Mouse (Mus musculus): Measurements from ENCODE around the gene Rnf26. TPM values are rescaled to one million over a fixed set of nuclear protein-coding genes. Genes with fewer than 3 reads are reported as not detected.

Rnf26 gene
- polyA plus RNA-seq, 1 experiment from 2014 or later, result 71.1 TPM

- WGBS, result 16% methylated on average over 5 of the region's 5 CpGs
- Histone ChIP-seq H3K9me3 (ENCODE audit: control insufficient read depth, low read length) (no peaks in the 10 kb centered on the region), H3K27me3 (ENCODE audit: control insufficient read depth, insufficient read depth, low read length) (no peaks in the 10 kb centered on the region), H3K4me3 (ENCODE audit: low read depth, low read length) (no peak overlapping the region), H3K4me1 (ENCODE audit: control insufficient read depth, insufficient read depth, low read length) (peaks cover 13% of the 10 kb centered on the region), H3K36me3 (ENCODE audit: control insufficient read depth, insufficient read depth, low read length) (no peaks in the 10 kb centered on the region), H3K9ac (ENCODE audit: low read length) (no peak overlapping the region), H3K4me2 (ENCODE audit: low read depth) (no peak overlapping the region), H3K27ac (ENCODE audit: low read depth, low read length) (no peak overlapping the region)
- ATAC-seq (ENCODE audit: insufficient read depth, low FRiP score, low TSS enrichment) (no peak), DNase-seq (ENCODE audit: low spot score) (peak; percentile 74)
Measured at GRCm38 (mm10) chr9:44076764-44077120, 36.6 kb downstream of the Rnf26 start.

DNA sequence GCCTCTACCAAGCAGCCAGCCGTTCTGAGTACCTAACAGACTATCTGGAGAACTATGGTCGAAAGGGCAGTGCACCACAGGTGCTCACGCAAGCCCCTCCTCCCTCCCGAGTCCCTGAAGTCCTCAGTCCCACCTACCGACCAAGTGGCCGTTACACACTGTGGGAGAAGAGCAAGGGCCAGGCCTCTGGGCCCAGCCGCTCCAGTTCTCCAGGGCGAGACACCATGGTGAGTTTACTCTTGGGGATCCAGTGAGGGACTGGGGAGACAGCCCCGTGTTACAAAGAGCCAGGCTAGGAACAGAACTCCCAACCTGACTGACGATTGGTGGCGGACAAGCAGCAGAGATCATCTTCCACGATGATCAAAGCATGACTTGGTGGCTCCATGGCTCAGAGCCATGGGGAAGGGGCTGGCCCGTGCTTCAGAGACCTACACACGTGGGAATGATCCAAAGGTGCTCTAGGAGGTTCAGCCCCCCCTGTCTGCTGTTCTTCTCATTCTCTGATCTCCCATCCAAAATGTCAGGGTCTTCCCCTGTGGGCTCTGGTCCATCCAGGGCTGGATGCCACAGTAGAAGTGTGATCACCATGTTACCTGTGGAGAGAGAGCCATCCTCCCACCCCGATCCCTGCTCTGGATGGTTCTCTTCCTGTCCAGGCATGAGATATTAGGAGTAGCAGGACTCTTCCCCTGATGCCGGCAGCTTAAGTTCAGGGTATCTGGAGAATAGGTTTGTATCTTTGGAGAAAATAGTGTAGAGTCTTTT is 37.1 kb downstream of the Rnf26 start:
- Histone ChIP-seq H3K36me3 (ENCODE audit: control insufficient read depth, insufficient read depth, low read length) (no peaks in the 10 kb centered on the region), H3K4me3 (ENCODE audit: low read depth, low read length) (no peak overlapping the region), H3K4me2 (ENCODE audit: low read depth) (no peak overlapping the region), H3K9me3 (ENCODE audit: control insufficient read depth, low read length) (no peaks in the 10 kb centered on the region), H3K4me1 (ENCODE audit: control insufficient read depth, insufficient read depth, low read length) (peaks cover 17% of the 10 kb centered on the region), H3K27me3 (ENCODE audit: control insufficient read depth, insufficient read depth, low read length) (no peaks in the 10 kb centered on the region), H3K27ac (ENCODE audit: low read depth, low read length) (no peak overlapping the region), H3K9ac (ENCODE audit: low read length) (no peak overlapping the region)
- WGBS, result 67% methylated on average over 16 of the region's 16 CpGs
- no peak for ATAC-seq (ENCODE audit: insufficient read depth, low FRiP score, low TSS enrichment)
- no peak for DNase-seq (ENCODE audit: low spot score)

DNA sequence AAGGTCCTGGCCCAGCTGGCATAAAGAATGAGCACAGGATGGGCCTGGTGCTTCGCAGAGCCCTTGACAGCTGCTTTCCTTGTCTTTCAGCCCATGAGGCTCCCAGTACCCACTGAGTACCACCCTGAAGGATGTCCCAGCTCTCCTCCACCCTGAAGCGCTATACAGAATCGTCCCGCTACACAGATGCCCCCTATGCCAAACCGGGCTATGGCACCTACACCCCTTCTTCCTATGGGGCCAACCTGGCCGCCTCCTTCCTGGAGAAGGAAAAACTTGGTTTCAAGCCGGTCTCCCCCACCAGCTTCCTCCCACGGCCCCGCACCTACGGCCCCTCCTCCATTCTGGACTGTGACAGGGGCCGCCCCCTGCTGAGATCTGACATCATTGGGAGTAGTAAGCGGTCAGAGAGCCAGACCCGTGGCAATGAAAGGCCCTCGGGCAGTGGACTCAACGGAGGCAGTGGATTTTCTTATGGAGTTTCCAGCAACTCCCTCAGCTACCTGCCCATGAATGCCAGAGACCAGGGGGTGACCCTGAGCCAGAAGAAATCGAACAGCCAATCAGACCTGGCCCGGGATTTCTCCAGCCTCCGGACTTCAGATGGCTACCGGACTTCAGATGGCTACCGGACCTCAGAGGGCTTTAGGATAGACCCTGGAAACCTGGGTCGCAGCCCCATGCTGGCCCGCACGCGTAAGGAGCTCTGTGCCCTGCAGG is 37.9 kb downstream of the Rnf26 start:
- H3K4me1 ChIP-seq (ENCODE audit: control insufficient read depth, insufficient read depth, low read length), result peaks cover 24% of the 10 kb centered on the region
- no peaks in the 10 kb centered on the region for H3K27me3 ChIP-seq (ENCODE audit: control insufficient read depth, insufficient read depth, low read length)
- DNase-seq (ENCODE audit: low spot score) (no peak), ATAC-seq (ENCODE audit: insufficient read depth, low FRiP score, low TSS enrichment) (no peak)
- no peak overlapping the region for H3K9ac ChIP-seq (ENCODE audit: low read length)
- H3K9me3 ChIP-seq (ENCODE audit: control insufficient read depth, low read length), result no peaks in the 10 kb centered on the region
- H3K4me2 ChIP-seq (ENCODE audit: low read depth), result no peak overlapping the region
- H3K4me3 ChIP-seq (ENCODE audit: low read depth, low read length), result no peak overlapping the region
- no peaks in the 10 kb centered on the region for H3K36me3 ChIP-seq (ENCODE audit: control insufficient read depth, insufficient read depth, low read length)
- WGBS, result 68% methylated on average over 24 of the region's 24 CpGs
- H3K27ac ChIP-seq (ENCODE audit: low read depth, low read length), result no peak overlapping the region

DNA sequence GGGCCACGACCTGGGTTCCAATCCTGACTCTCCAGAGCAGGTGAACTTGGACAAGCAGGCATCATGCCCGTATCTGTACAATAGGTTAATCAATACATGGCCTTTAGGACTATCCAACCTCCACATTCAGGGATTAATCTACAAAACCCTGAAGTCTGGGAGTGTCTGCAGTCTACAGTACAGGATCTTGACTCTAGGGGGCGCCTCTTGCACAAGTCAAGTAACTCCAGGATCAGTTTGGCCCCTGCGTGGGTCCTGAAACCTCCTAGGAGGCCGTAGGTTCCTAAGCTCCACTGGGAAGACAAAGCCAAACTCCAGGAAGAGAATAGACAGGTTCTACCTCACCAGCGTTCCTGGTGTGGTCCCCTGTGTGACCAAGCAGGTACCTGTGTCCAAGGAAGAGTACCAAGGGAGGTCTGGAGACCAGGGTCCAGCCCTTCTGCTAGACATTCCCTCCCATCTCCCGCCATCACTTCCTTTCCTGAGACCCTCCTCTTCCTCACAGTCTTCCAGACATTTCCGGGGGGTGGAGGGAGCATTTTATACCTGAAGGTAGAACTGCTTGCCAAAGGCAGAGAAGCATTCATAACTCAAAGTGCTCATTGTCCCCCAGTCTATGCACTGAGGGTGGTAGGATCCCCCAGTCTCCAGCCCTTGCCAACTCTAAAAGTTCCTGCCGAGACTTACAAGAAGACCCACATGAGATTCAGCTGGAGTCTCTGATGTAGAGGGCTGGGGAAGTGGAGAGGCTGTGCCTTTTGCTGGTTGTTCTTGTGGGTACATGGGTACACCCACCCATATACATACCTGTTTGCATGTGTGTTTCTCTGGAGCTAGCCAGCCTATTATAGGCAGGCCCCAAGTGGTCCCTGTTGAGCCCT is 38.7 kb downstream of the Rnf26 start:
- no peak for ATAC-seq (ENCODE audit: insufficient read depth, low FRiP score, low TSS enrichment)
- Histone ChIP-seq H3K9ac (ENCODE audit: low read length) (no peak overlapping the region), H3K4me2 (ENCODE audit: low read depth) (no peak overlapping the region), H3K36me3 (ENCODE audit: control insufficient read depth, insufficient read depth, low read length) (no peaks in the 10 kb centered on the region), H3K4me1 (ENCODE audit: control insufficient read depth, insufficient read depth, low read length) (peaks cover 25% of the 10 kb centered on the region), H3K27ac (ENCODE audit: low read depth, low read length) (no peak overlapping the region), H3K4me3 (ENCODE audit: low read depth, low read length) (no peak overlapping the region), H3K9me3 (ENCODE audit: control insufficient read depth, low read length) (no peaks in the 10 kb centered on the region), H3K27me3 (ENCODE audit: control insufficient read depth, insufficient read depth, low read length) (no peaks in the 10 kb centered on the region)
- WGBS, result 60% methylated on average over 9 of the region's 9 CpGs
- no peak for DNase-seq (ENCODE audit: low spot score)

- DNase-seq (ENCODE audit: low spot score) (no peak), ATAC-seq (ENCODE audit: insufficient read depth, low FRiP score, low TSS enrichment) (no peak)
- Histone ChIP-seq H3K9ac (ENCODE audit: low read length) (no peak overlapping the region; the same call in 1 of the 2 replicates), H3K27me3 (ENCODE audit: control insufficient read depth, insufficient read depth, low read length) (no peaks in the 10 kb centered on the region), H3K36me3 (ENCODE audit: control insufficient read depth, insufficient read depth, low read length) (no peaks in the 10 kb centered on the region), H3K4me3 (ENCODE audit: low read depth, low read length) (no peak overlapping the region), H3K9me3 (ENCODE audit: control insufficient read depth, low read length) (no peaks in the 10 kb centered on the region), H3K4me1 (ENCODE audit: control insufficient read depth, insufficient read depth, low read length) (peaks cover 25% of the 10 kb centered on the region), H3K4me2 (ENCODE audit: low read depth) (peak overlapping the region; percentile 34), H3K27ac (ENCODE audit: low read depth, low read length) (peak overlapping the region; percentile 21)
- WGBS, result 55% methylated on average over 5 of the region's 5 CpGs
Measured at GRCm38 (mm10) chr9:44073115-44073514, 40.2 kb downstream of the Rnf26 start.

DNA sequence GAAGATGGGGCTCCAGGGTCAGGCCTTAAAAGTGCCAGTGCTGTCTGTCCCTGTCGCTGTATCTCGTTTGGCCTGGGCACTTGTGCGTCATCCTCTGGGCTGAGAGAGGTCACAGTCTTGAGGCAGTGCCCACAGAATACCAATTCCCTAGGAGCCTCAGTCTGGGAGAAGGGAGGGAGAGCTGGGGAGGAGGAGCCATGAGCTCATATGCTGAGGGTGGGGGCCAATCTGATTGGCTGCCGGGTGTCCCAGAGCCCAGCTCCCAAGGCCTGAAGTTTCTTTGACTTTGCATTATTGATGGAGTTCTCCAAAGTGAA is 40.8 kb downstream of the Rnf26 start:
- Histone ChIP-seq H3K36me3 (ENCODE audit: control insufficient read depth, insufficient read depth, low read length) (no peaks in the 10 kb centered on the region), H3K4me2 (ENCODE audit: low read depth) (peak overlapping the region; percentile 34), H3K4me1 (ENCODE audit: control insufficient read depth, insufficient read depth, low read length) (peaks cover 25% of the 10 kb centered on the region), H3K9ac (ENCODE audit: low read length) (no peak overlapping the region), H3K9me3 (ENCODE audit: control insufficient read depth, low read length) (no peaks in the 10 kb centered on the region), H3K27ac (ENCODE audit: low read depth, low read length) (peak overlapping the region; percentile 75), H3K27me3 (ENCODE audit: control insufficient read depth, insufficient read depth, low read length) (no peaks in the 10 kb centered on the region), H3K4me3 (ENCODE audit: low read depth, low read length) (no peak overlapping the region)
- DNase-seq (ENCODE audit: low spot score), result peak; percentile 62
- WGBS, result 10% methylated on average over 4 of the region's 4 CpGs
- ATAC-seq (ENCODE audit: insufficient read depth, low FRiP score, low TSS enrichment), result peak; percentile 65

GRCm38 (mm10) chr9:44071914-44072598 is 41.3 kb downstream of the Rnf26 start:
- Histone ChIP-seq H3K27ac (ENCODE audit: low read depth, low read length) (peak overlapping the region; percentile 75), H3K4me1 (ENCODE audit: control insufficient read depth, insufficient read depth, low read length) (peaks cover 28% of the 10 kb centered on the region), H3K4me3 (ENCODE audit: low read depth, low read length) (no peak overlapping the region), H3K4me2 (ENCODE audit: low read depth) (peak overlapping the region; percentile 34), H3K9me3 (ENCODE audit: control insufficient read depth, low read length) (no peaks in the 10 kb centered on the region), H3K27me3 (ENCODE audit: control insufficient read depth, insufficient read depth, low read length) (no peaks in the 10 kb centered on the region), H3K9ac (ENCODE audit: low read length) (no peak overlapping the region; the same call in 1 of the 2 replicates), H3K36me3 (ENCODE audit: control insufficient read depth, insufficient read depth, low read length) (no peaks in the 10 kb centered on the region)
- ATAC-seq (ENCODE audit: insufficient read depth, low FRiP score, low TSS enrichment) (peak; percentile 53; the same call in 1 of the 2 replicates), DNase-seq (ENCODE audit: low spot score) (peak; percentile 75)
- WGBS, result 20% methylated on average over 11 of the region's 11 CpGs

DNA sequence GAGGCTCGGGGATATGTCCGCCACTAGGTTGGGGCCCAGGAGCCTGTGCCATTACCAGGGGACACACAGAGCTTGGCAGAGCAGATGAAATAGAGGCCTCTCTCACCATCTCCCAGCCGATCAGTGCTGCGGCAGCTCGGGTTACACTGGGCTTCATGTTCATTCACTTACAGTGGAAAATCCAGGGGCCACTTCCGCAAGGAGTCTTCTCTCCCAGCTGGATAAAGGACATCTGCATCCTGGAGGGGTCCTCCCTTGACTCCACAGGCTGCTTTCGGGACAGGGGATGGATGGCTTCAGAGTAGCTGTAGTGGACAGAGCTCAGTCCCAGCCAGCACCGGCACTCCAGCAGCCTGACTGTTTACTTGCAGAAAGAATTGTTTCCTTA is 42.5 kb downstream of the Rnf26 start:
- ATAC-seq (ENCODE audit: insufficient read depth, low FRiP score, low TSS enrichment), result no peak
- DNase-seq (ENCODE audit: low spot score), result no peak
- Histone ChIP-seq H3K36me3 (ENCODE audit: control insufficient read depth, insufficient read depth, low read length) (no peaks in the 10 kb centered on the region), H3K9me3 (ENCODE audit: control insufficient read depth, low read length) (no peaks in the 10 kb centered on the region), H3K27ac (ENCODE audit: low read depth, low read length) (no peak overlapping the region), H3K9ac (ENCODE audit: low read length) (no peak overlapping the region), H3K4me3 (ENCODE audit: low read depth, low read length) (no peak overlapping the region), H3K27me3 (ENCODE audit: control insufficient read depth, insufficient read depth, low read length) (no peaks in the 10 kb centered on the region), H3K4me2 (ENCODE audit: low read depth) (no peak overlapping the region), H3K4me1 (ENCODE audit: control insufficient read depth, insufficient read depth, low read length) (peaks cover 30% of the 10 kb centered on the region)
- 31% methylated on average over 8 of the region's 8 CpGs for WGBS
